Mouse (Mus musculus): ENCODE measurements at regions not wholly inside any gene's neighbourhood (a gene's known extent, or its start where the extent isn't known, plus 50 kb on each side); places are given as distances from the start of the nearest gene placed in this dataset.

- TF ChIP-seq CTCF (IDR thresholded peaks at IDR 0.05; ENCODE audit: extremely low read depth, insufficient read length, insufficient replicate concordance, low read depth, low read length) (no peak), POLR2A (IDR thresholded peaks at IDR 0.05; ENCODE audit: low read depth, low read length) (no peak)
Measured at GRCm38 (mm10) chr6:24238541-24238940, 70.6 kb upstream of the Slc13a1 start.

All from small intestine, adult 2 months (tissue).